Mouse (Mus musculus) splenic B cell, adult 2 months (primary cell): Measurements from ENCODE around the gene Cep170b.

Source experiments
- DNase-seq: peaks from one replicate; pipeline ENCODE4 v3.0.0-alpha.2; 2011; ENCODE audit warnings: low read depth, low spot score
- H3K27me3 ChIP-seq: 2 replicates; pipeline ENCODE4 v1.6.1; 2012; ENCODE audit warnings: mild to moderate bottlenecking, low read length, moderate library complexity, mixed read lengths; ENCODE audit not compliant: control insufficient read depth, poor library complexity, insufficient read depth, severe bottlenecking
- H3K36me3 ChIP-seq: 2 replicates; pipeline ENCODE4 v1.6.1; 2012; ENCODE audit warnings: mild to moderate bottlenecking, low read length, moderate library complexity, mixed read lengths; ENCODE audit not compliant: control insufficient read depth, poor library complexity, insufficient read depth, severe bottlenecking

Cep170b gene

DNA sequence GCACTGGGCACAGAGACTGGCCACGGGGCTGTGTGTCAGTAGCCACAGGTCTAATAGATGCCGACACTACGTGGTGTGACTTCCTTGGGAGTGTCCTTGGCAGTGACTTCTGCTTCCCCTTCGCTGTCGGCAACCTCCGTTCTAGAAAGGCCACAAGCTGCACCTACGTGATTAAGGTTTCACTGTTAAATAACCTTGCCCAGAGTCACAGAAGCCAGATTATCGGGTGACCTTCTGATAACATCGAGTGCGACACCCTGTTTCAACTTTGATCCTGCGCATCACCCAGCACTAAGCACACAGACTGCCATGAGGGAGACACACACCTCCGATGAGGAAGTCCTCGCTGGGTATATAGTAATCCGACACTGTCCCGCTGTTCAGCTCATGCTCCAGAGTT is 31.8 kb upstream of the Cep170b start:
- no peaks in the 10 kb centered on the region for H3K36me3 ChIP-seq
- DNase-seq: peak; percentile 52
- no peaks in the 10 kb centered on the region for H3K27me3 ChIP-seq

DNA sequence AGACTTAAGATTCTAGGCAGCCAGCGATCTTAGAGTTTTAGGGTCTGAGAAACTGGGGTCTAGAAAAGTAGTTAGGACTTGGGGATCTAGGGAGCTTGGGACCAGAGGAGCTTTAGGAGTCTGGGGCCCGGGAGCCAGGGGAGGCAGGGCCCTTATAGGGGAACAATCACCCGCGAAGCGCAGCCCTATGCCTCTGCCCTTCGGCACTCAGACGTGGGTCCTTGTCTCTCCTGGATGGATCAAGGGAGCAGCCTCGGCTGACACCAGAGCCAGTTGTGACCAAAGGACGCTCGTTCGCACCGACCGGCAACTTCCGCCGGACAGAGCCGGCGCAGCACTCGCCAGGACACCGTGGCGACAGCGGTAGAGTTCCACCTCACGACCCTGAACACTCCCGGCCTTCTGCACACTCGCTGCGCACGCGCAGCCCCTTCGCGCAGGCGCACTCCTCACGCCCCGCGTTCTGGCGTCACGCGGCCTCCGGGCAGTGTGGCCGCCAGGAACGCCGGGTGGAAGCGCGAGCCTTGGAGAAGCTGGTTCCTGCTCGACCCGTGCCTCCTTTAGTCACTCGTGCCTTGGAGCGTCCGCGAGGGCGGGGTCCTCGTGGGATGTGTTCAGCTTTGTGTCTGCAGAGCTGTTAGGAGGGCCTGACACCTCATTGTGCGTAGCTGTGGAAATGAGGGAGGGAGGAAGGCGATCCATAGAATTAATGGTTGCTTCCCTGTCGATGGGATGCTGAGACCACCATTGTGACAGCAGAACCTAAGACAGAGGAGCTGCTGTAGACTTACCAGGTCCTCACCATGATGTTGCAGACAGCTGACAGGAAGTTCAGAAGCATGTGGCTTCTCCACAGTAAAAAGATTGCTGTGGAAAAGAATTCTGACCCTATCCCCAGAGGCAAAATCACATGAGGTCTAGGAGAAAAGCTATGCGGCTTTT is 26.8 kb upstream of the Cep170b start:
- Histone ChIP-seq H3K27me3 (no peaks in the 10 kb centered on the region), H3K36me3 (no peaks in the 10 kb centered on the region)
- DNase-seq: peak; percentile 95

GRCm38 (mm10) chr12:112694127-112694475 is 26.2 kb upstream of the Cep170b start:
- DNase-seq: no peak
- Histone ChIP-seq H3K27me3 (no peaks in the 10 kb centered on the region), H3K36me3 (no peaks in the 10 kb centered on the region)

- DNase-seq: no peak
- H3K36me3 ChIP-seq: no peaks in the 10 kb centered on the region
- H3K27me3 ChIP-seq: no peaks in the 10 kb centered on the region
Measured at GRCm38 (mm10) chr12:112696806-112697425, 23.3 kb upstream of the Cep170b start.

GRCm38 (mm10) chr12:112700522-112700921 is 19.7 kb upstream of the Cep170b start:
- Histone ChIP-seq H3K36me3 (no peaks in the 10 kb centered on the region), H3K27me3 (no peaks in the 10 kb centered on the region)
- DNase-seq: no peak

GRCm38 (mm10) chr12:112702374-112703320 is 17.6 kb upstream of the Cep170b start:
- Histone ChIP-seq H3K36me3 (no peaks in the 10 kb centered on the region), H3K27me3 (no peaks in the 10 kb centered on the region)
- peak; percentile 77 for DNase-seq

DNA sequence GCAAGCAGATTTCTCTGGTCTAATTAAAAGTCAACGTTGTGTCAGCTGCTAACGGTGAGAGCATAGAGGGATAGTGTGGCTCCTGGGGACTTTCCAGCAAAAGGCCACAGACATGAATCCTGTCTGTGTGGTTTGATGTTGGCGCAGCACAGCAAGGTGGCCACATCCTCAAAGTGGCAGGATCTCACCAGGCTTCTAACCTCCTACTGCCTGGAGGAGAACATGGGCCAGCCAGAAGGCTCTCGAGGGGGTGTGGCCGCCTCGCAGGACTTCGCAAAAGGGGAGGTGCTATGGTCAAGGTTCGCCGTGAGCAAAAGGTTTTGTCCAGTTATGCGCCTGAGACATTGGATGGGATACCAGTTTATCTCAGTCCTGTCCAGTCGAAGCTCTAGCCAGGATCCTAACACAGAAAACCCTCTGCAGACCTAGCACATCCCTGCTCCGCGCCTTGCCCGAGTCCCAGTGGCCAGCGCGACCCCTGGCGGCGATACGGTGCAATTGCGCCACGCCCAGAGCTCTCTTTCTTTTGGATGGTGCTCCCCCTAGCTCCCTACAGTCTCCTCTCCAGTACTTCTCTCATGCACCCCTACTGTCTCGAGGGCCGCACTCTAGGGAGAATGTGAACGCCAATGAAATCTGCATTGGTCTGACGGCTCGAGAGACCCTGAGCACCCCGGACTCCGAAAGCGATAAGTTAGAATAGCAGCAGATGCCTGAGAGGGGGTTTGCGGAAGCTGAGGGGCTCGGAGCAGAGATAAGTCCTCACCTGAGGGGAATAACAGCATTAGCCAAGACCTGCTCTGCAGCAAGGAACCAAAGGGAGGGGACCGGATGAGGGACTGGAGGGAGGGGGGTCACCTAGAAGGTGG is 13.3 kb upstream of the Cep170b start:
- H3K36me3 ChIP-seq: no peaks in the 10 kb centered on the region
- peak; percentile 88 for DNase-seq
- H3K27me3 ChIP-seq: no peaks in the 10 kb centered on the region

GRCm38 (mm10) chr12:112707573-112707869 is 12.7 kb upstream of the Cep170b start:
- DNase-seq: no peak
- Histone ChIP-seq H3K36me3 (no peaks in the 10 kb centered on the region), H3K27me3 (no peaks in the 10 kb centered on the region)

- Histone ChIP-seq H3K36me3 (no peaks in the 10 kb centered on the region), H3K27me3 (no peaks in the 10 kb centered on the region)
- no peak for DNase-seq
Measured at GRCm38 (mm10) chr12:112713984-112714383, 6.3 kb upstream of the Cep170b start.

DNA sequence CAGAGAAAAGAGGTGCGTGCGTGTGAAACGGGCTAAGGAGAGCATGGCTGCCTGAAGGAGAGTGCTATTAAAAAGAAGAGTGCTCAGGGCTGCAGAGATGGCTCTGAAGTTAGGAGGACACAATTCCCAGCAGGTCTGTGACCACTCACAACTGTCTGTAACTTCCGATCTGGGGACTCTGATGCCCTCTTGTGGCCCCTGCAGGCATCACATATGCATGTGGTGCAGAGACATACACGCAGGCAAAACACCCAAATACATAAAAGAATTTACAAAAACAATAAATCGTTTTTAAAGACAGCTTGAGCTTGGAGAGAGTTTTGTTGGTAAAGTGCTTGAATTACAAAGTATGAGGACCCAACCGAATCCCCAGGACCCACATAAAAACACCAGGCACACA is 3.1 kb upstream of the Cep170b start:
- H3K27me3 ChIP-seq: no peaks in the 10 kb centered on the region
- H3K36me3 ChIP-seq: no peaks in the 10 kb centered on the region
- peak; percentile 75 for DNase-seq

- no peaks in the 10 kb centered on the region for H3K36me3 ChIP-seq
- no peak for DNase-seq
- H3K27me3 ChIP-seq: no peaks in the 10 kb centered on the region
Measured at GRCm38 (mm10) chr12:112718995-112719394, 1.3 kb upstream of the Cep170b start.

- no peaks in the 10 kb centered on the region for H3K27me3 ChIP-seq
- no peaks in the 10 kb centered on the region for H3K36me3 ChIP-seq
- no peak for DNase-seq
Measured at GRCm38 (mm10) chr12:112720890-112721423, 702 bp downstream of the Cep170b start.

DNA sequence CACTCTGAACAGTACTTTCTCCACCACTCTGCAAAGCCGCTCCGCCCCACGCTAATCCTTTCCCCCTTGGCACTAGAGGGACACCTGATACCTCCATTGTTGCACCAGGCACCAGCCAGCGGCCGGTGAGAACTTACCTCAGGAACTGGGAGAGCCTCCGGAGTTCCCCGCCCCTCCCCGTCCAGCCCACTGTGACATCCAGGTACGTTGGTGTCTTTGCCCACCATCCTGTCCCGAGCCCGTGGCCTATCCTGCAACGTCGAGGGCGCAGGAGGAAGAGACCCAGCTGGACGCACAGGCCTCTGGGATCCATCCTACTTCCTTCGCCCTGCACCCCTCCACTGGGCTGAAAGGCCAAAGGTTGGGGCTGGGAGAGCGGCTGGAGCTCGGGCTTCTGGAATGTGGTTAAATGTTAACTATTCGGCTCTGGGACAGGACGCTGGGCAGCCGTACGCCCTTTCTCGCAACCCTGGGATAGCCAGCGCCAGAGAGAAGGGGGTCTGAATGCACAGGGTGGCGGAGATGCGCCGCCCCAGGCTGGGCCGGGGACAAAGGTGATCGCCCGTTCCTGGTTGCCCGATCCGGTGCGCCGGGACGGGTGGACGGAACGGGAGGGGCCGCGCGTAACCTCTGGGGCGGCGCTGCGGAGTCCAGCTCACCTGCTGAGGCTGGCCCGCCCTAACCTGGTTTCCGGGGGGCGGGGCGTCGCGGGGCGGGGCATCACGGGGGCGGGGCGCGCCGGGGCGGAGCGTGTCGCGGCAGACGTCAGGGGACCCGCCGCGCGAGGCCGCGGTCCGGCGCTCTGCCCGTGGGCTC is 1.4 kb downstream of the Cep170b start:
- no peaks in the 10 kb centered on the region for H3K36me3 ChIP-seq
- DNase-seq: peak; percentile 74
- no peaks in the 10 kb centered on the region for H3K27me3 ChIP-seq
